Mouse (Mus musculus) erythroblast, embryonic 14.5 days (primary cell): ENCODE data around the gene Smpdl3b. TPM values are rescaled to one million over a fixed set of nuclear protein-coding genes. Genes with fewer than 3 reads are reported as not detected.
"Not testable (repeated sequence)": the region's sequence is repeated elsewhere in the genome, so short reads cannot be mapped to it uniquely, and the experiment has no call there.

ENCODE experiments used
- H3K27me3 ChIP-seq: 2 replicates; pipeline ENCODE4 v1.6.1; 2012; ENCODE audit warnings: inconsistent platforms; ENCODE audit not compliant: control insufficient read depth
- H3K36me3 ChIP-seq: 2 replicates; pipeline ENCODE4 v1.6.1; 2012; ENCODE audit warnings: mild to moderate bottlenecking, inconsistent platforms; ENCODE audit not compliant: control insufficient read depth
- H3K4me1 ChIP-seq: 2 replicates; pipeline ENCODE4 v1.6.1; 2012; ENCODE audit warnings: inconsistent platforms; ENCODE audit not compliant: control insufficient read depth
- H3K4me3 ChIP-seq: replicated peaks from 2 replicates; pipeline ENCODE3; 2012; ENCODE audit warnings: moderate library complexity, mild to moderate bottlenecking, inconsistent platforms
- H3K9me3 ChIP-seq: 2 replicates; pipeline ENCODE4 v1.6.1; 2012; ENCODE audit warnings: low read length, inconsistent platforms, mixed read lengths; ENCODE audit not compliant: control insufficient read depth
- GATA1 ChIP-seq: IDR thresholded peaks from 2 replicates; pipeline ENCODE4 v1.6.1; 2012; ENCODE audit warnings: low read length, inconsistent platforms, mixed read lengths
- TAL1 ChIP-seq: IDR thresholded peaks from 3 replicates; pipeline ENCODE4 v1.6.1; 2012; ENCODE audit warnings: low read length, inconsistent platforms, mixed read lengths
- polyA plus RNA-seq: library from polyadenylated mRNA; stranded (reverse); fragments of >175 nt; gene quantifications from 2 replicates; pipeline ENCODE4 v1.2.3, GENCODE M21; 2012

Smpdl3b gene
- polyA plus RNA-seq, 1 experiment: 0.02 TPM

- TF ChIP-seq GATA1 (no peak), TAL1 (no peak)
- Histone ChIP-seq H3K4me1 (peaks cover 35% of the 10 kb centered on the region), H3K9me3 (no peaks in the 10 kb centered on the region), H3K27me3 (peaks cover 20% of the 10 kb centered on the region), H3K36me3 (no peaks in the 10 kb centered on the region), H3K4me3 (no peak overlapping the region)
Measured at GRCm38 (mm10) chr4:132799845-132800244, 42.8 kb upstream of the Smpdl3b start.

DNA sequence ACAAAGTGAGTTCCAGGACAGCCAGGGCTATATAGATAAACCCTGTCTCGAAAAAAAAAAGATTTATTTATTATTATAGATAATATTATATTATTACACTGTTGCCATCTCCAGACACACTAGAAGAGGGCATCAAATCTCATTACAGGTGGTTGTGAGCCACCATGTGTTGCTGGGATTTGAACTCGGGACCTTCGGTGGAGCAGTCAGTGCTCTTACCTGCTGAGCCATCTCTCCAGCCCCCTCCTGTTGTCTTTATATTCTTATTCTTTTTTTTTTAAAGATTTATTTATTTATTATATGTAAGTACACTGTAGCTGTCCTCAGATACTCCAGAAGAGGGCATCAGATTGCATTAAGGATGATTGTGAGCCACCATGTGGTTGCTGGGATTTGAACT is 41.6 kb upstream of the Smpdl3b start:
- not testable (repeated sequence) for H3K36me3 ChIP-seq, H3K9me3 ChIP-seq, H3K4me3 ChIP-seq
- Histone ChIP-seq H3K27me3 (peaks cover 32% of the 10 kb centered on the region), H3K4me1 (peaks cover 32% of the 10 kb centered on the region)

DNA sequence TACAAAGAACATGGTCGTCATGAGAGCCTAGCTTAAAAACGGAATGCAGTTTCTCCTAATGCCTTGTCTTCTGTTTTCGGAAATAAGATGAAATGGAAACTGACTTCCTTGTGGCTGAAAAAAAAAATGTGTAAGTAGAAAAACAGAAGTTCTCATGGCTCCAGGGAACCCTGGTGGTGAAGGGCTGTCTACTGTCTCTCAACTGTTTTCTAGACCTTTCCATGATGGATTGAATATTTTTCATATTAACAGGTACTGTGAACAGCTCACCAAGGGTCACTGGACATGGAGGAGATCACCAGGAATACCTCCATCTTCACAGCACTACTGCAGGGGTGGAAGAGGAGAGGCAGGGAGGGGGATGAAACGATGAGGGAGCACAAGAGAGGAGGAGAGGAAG is 41.0 kb upstream of the Smpdl3b start:
- no peaks in the 10 kb centered on the region for H3K9me3 ChIP-seq
- no peaks in the 10 kb centered on the region for H3K36me3 ChIP-seq
- H3K27me3 ChIP-seq: peaks cover 33% of the 10 kb centered on the region
- no peak overlapping the region for H3K4me3 ChIP-seq
- TF ChIP-seq TAL1: no peak
- TF ChIP-seq GATA1: no peak
- H3K4me1 ChIP-seq: peaks cover 32% of the 10 kb centered on the region

- H3K4me1 ChIP-seq: peaks cover 29% of the 10 kb centered on the region
Measured at GRCm38 (mm10) chr4:132797461-132797860, 40.4 kb upstream of the Smpdl3b start.

GRCm38 (mm10) chr4:132796196-132796886 is 39.3 kb upstream of the Smpdl3b start, which contains the start of gene Themis2:
TSS of gene Themis2 (minus strand) at chr4:132796387.
- Histone ChIP-seq H3K36me3 (no peaks in the 10 kb centered on the region), H3K4me3 (peak within 1 kb of the TSS; percentile 56), H3K9me3 (no peaks in the 10 kb centered on the region), H3K27me3 (peaks cover 35% of the 10 kb centered on the region), H3K4me1 (peaks cover 18% of the 10 kb centered on the region)
- no peak for TF ChIP-seq TAL1
- no peak for TF ChIP-seq GATA1

More at GRCm38 (mm10) chr4:132797461-132797860, 40.4 kb upstream of the Smpdl3b start:
- Histone ChIP-seq H3K36me3 (no peaks in the 10 kb centered on the region), H3K9me3 (no peaks in the 10 kb centered on the region), H3K27me3 (peaks cover 33% of the 10 kb centered on the region), H3K4me3 (no peak overlapping the region)
- TF ChIP-seq GATA1 (no peak), TAL1 (no peak)

GRCm38 (mm10) chr4:132795171-132795570 is 38.1 kb upstream of the Smpdl3b start:
- Histone ChIP-seq H3K36me3 (no peaks in the 10 kb centered on the region), H3K4me1 (peaks cover 12% of the 10 kb centered on the region), H3K9me3 (no peaks in the 10 kb centered on the region), H3K27me3 (peaks cover 35% of the 10 kb centered on the region), H3K4me3 (no peak overlapping the region)
- TF ChIP-seq TAL1 (no peak), GATA1 (no peak)

DNA sequence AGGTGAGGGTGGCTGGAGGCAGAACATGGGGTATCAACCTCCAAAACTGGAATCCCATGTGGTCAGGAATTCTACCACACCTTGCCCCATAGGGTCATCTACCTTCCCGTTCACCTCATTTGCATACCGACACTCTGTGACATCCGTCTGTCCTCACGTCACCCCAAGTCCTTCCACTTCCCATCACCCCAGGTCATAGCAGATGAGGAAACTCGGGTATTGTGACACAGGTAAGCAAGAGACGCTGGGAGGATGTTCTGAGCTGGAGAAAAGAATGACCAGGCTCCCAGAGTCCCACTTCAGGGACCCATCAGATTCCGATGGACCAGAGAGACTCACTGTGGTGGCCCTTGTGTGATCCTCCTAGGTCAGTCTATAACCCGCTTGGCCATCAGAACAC is 37.7 kb upstream of the Smpdl3b start:
- no peak overlapping the region for H3K4me3 ChIP-seq
- peaks cover 35% of the 10 kb centered on the region for H3K27me3 ChIP-seq
- no peaks in the 10 kb centered on the region for H3K36me3 ChIP-seq
- no peaks in the 10 kb centered on the region for H3K9me3 ChIP-seq
- peaks cover 12% of the 10 kb centered on the region for H3K4me1 ChIP-seq
- TF ChIP-seq TAL1 (no peak), GATA1 (no peak)

GRCm38 (mm10) chr4:132794028-132794427 is 37.0 kb upstream of the Smpdl3b start:
- peaks cover 35% of the 10 kb centered on the region for H3K27me3 ChIP-seq
- H3K9me3 ChIP-seq: no peaks in the 10 kb centered on the region
- peaks cover 12% of the 10 kb centered on the region for H3K4me1 ChIP-seq
- no peak overlapping the region for H3K4me3 ChIP-seq
- TF ChIP-seq TAL1: no peak
- TF ChIP-seq GATA1: no peak
- no peaks in the 10 kb centered on the region for H3K36me3 ChIP-seq

DNA sequence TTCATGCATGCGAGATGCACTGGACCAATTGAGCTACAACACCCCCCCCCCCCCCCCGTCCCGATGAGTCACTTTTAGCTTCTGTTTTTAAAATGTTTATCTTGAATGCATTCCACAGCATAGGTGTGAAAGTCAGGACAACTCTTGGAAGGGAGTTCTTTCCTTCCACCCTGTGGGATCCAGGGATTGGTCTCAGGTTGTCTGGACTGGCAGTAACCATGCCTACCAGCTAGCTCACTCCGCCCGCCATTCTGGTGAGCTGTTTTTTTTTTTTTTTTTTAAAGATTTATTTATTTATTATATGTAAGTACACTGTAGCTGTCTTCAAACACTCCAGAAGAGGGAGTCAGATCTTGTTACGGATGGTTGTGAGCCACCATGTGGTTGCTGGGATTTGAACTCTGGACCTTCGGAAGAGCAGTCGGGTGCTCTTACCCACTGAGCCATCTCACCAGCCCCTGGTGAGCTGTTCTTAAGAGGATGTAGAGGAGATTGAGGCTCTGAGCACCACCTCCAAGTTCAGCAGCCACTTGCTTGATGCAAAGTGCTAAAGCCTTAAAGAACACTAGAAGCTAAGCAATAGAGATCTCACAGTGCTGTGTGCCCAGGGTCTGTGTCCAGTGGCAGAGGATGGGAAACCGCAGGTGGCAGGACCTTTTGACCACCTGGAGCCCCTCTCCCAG is 36.4 kb upstream of the Smpdl3b start:
- H3K9me3 ChIP-seq, H3K4me3 ChIP-seq, H3K36me3 ChIP-seq: not testable (repeated sequence)
- H3K4me1 ChIP-seq: peaks cover 12% of the 10 kb centered on the region
- H3K27me3 ChIP-seq: peaks cover 35% of the 10 kb centered on the region
